9 mouse cellular contexts compared by ENCODE assay signal in genomic region chr1:176212922-176213644, GRCm38 (mm10).
A peak's percentile ranks its signal among the peaks of the same experiment; 100 is the strongest.
DNase-seq lines count a peak whose midpoint lies in the region; ATAC-seq and TF ChIP-seq lines count a peak whose summit lies in the region.
"Had no signal": no experiment of that assay in that cellular context is flagged by ENCODE, and none has a peak within 500 bp of the region (broad histone marks: within the 10 kb centered on the region; RNA-seq: fewer than 3 reads in every experiment).

No protein-coding gene starts in this region.

- peaks cover 11% of the 10 kb centered on the region for H3K4me1 ChIP-seq in heart, embryonic 13.5 days
- peaks cover 9% of the 10 kb centered on the region; the same call in 1 of the 2 replicates for H3K4me1 ChIP-seq in neural tube, embryonic 12.5 days
- peaks cover 5% of the 10 kb centered on the region; the same call in 1 of the 2 replicates for H3K4me1 ChIP-seq in limb, embryonic 14.5 days (ENCODE audit: control insufficient read depth, insufficient read depth, low read length)
- H3K4me1 ChIP-seq in stomach, postnatal 0 days (replicated peaks; ENCODE audit: control insufficient read depth, insufficient read depth) = no peaks in the 10 kb centered on the region
- no peaks in the 10 kb centered on the region for H3K4me1 ChIP-seq in liver, embryonic 11.5 days (replicated peaks; ENCODE audit: control insufficient read depth, insufficient read depth, low read length)

- no peak overlapping the region for H3K27ac ChIP-seq in heart, embryonic 13.5 days (replicated peaks)
- no peak overlapping the region for H3K27ac ChIP-seq in neural tube, embryonic 12.5 days
- H3K27ac ChIP-seq in limb, embryonic 14.5 days (replicated peaks; ENCODE audit: low read depth, low read length) = no peak overlapping the region
- H3K27ac ChIP-seq in stomach, postnatal 0 days (replicated peaks) = no peak overlapping the region
- H3K27ac ChIP-seq in liver, embryonic 11.5 days (ENCODE audit: low read depth, low read length) = no peak overlapping the region

- ATAC-seq in heart, embryonic 13.5 days (ENCODE audit: extremely low read depth, insufficient number of reproducible peaks, low FRiP score, low TSS enrichment) = no peak
- 0 out of 2 replicates have a peak, but pooled peaks have one; percentile 29 for ATAC-seq in neural tube, embryonic 12.5 days (ENCODE audit: low FRiP score, low read depth)
- ATAC-seq in limb, embryonic 14.5 days (ENCODE audit: low FRiP score, low read depth) = no peak
- ATAC-seq in stomach, postnatal 0 days (ENCODE audit: low FRiP score, low TSS enrichment) = no peak
- ATAC-seq in liver, embryonic 11.5 days (replicated peaks; ENCODE audit: low FRiP score) = no peak

- no peak for TF ChIP-seq CTCF in stomach, postnatal 0 days (IDR thresholded peaks at IDR 0.05; ENCODE audit: low read depth)

- peak overlapping the region; percentile 62 for H3K4me2 ChIP-seq in heart, embryonic 13.5 days
- peak overlapping the region; percentile 42 for H3K4me2 ChIP-seq in neural tube, embryonic 12.5 days (replicated peaks)
- H3K4me2 ChIP-seq in limb, embryonic 14.5 days (replicated peaks; ENCODE audit: low read depth, low read length, severe bottlenecking) = peak overlapping the region; percentile 35
- H3K4me2 ChIP-seq in stomach, postnatal 0 days (replicated peaks; ENCODE audit: low read depth) = peak overlapping the region; percentile 35; the same call in 1 of the 2 replicates
- H3K4me2 ChIP-seq in liver, embryonic 11.5 days = no peak overlapping the region

- intact Hi-C loops in heart, postnatal 25 days (cut with DNase I) = no loop called here

- peak overlapping the region; percentile 28 for H3K9ac ChIP-seq in heart, embryonic 13.5 days
- H3K9ac ChIP-seq in neural tube, embryonic 12.5 days = no peak overlapping the region
- H3K9ac ChIP-seq in limb, embryonic 14.5 days (ENCODE audit: low read depth, low read length, severe bottlenecking) = peak overlapping the region; percentile 38; the same call in 1 of the 2 replicates
- 0 out of 2 replicates have a peak overlapping the region, but pooled peaks have one; percentile 8 for H3K9ac ChIP-seq in stomach, postnatal 0 days (ENCODE audit: low read length)
- no peak overlapping the region for H3K9ac ChIP-seq in liver, embryonic 11.5 days (ENCODE audit: low read depth, low read length)

- H3K9me3 ChIP-seq in heart, embryonic 13.5 days = no peaks in the 10 kb centered on the region
- H3K9me3 ChIP-seq in neural tube, embryonic 12.5 days = no peaks in the 10 kb centered on the region
- H3K9me3 ChIP-seq in limb, embryonic 14.5 days (ENCODE audit: control insufficient read depth, low read length) = no peaks in the 10 kb centered on the region
- H3K9me3 ChIP-seq in stomach, postnatal 0 days (ENCODE audit: control insufficient read depth, low read length) = no peaks in the 10 kb centered on the region
- no peaks in the 10 kb centered on the region for H3K9me3 ChIP-seq in liver, embryonic 11.5 days (ENCODE audit: control insufficient read depth, low read length)

- 51% methylated on average over 9 of the region's 9 CpGs for WGBS in heart, embryonic 13.5 days
- 62% methylated on average over 9 of the region's 9 CpGs for WGBS in neural tube, embryonic 12.5 days
- 70% methylated on average over 9 of the region's 9 CpGs for WGBS in limb, embryonic 14.5 days
- WGBS in stomach, postnatal 0 days = 62% methylated on average over 9 of the region's 9 CpGs
- 71% methylated on average over 9 of the region's 9 CpGs for WGBS in liver, embryonic 11.5 days

- TF ChIP-seq POLR2A in limb, embryonic 14.5 days (IDR thresholded peaks at IDR 0.05; ENCODE audit: borderline replicate concordance, extremely low read depth, insufficient read depth, insufficient read length) = no peak

- peak overlapping the region; percentile 23 for H3K4me3 ChIP-seq in heart, embryonic 13.5 days
- no peak overlapping the region for H3K4me3 ChIP-seq in neural tube, embryonic 12.5 days
- H3K4me3 ChIP-seq in limb, embryonic 14.5 days (replicated peaks; ENCODE audit: low read length) = 0 out of 2 replicates have a peak overlapping the region, but pooled peaks have one; percentile 11
- peak overlapping the region; percentile 19; the same call in 1 of the 2 replicates for H3K4me3 ChIP-seq in stomach, postnatal 0 days (ENCODE audit: low read depth, low read length)
- H3K4me3 ChIP-seq in liver, embryonic 11.5 days (ENCODE audit: low read depth, low read length) = no peak overlapping the region

- no peaks in the 10 kb centered on the region for H3K36me3 ChIP-seq in heart, embryonic 13.5 days
- H3K36me3 ChIP-seq in neural tube, embryonic 12.5 days = no peaks in the 10 kb centered on the region
- H3K36me3 ChIP-seq in limb, embryonic 14.5 days (ENCODE audit: control insufficient read depth, insufficient read depth, low read length) = no peaks in the 10 kb centered on the region
- no peaks in the 10 kb centered on the region for H3K36me3 ChIP-seq in stomach, postnatal 0 days (ENCODE audit: control insufficient read depth, insufficient read depth, low read length)
- no peaks in the 10 kb centered on the region for H3K36me3 ChIP-seq in liver, embryonic 11.5 days (ENCODE audit: control insufficient read depth, insufficient read depth, low read length)

- DNase-seq in heart, postnatal 25 days (ENCODE audit: low spot score) = no peak
- no peak for DNase-seq in neural tube, embryonic 10.5 days (ENCODE audit: extremely low spot score, low spot score)
- DNase-seq in limb, embryonic 14.5 days (ENCODE audit: low spot score) = no peak
- DNase-seq in stomach, postnatal 0 days (ENCODE audit: low spot score) = no peak
- DNase-seq in liver, embryonic 11.5 days (ENCODE audit: low spot score) = no peak
- no peak for DNase-seq in urinary bladder, postnatal 36 days (ENCODE audit: low spot score in 2 of 2)
- DNase-seq: thymus, postnatal 4 days had no signal

- peaks cover 7% of the 10 kb centered on the region; the same call in 1 of the 2 replicates for H3K27me3 ChIP-seq in heart, embryonic 13.5 days (replicated peaks)
- H3K27me3 ChIP-seq in neural tube, embryonic 12.5 days (replicated peaks) = no peaks in the 10 kb centered on the region
- no peaks in the 10 kb centered on the region for H3K27me3 ChIP-seq in limb, embryonic 14.5 days (ENCODE audit: control insufficient read depth, insufficient read depth, low read length)
- no peaks in the 10 kb centered on the region for H3K27me3 ChIP-seq in stomach, postnatal 0 days (ENCODE audit: control insufficient read depth, insufficient read depth, low read length)
- H3K27me3 ChIP-seq in liver, embryonic 11.5 days (replicated peaks; ENCODE audit: control insufficient read depth, insufficient read depth, low read length) = no peaks in the 10 kb centered on the region

- no peak for TF ChIP-seq EP300 in stomach, postnatal 0 days (optimal IDR thresholded peaks at IDR 0.05)

Comparison
In these comparisons a context has a peak if more than half of its experiments do, and no peak if none do; other contexts are left out.
1. H3K4me3 ChIP-seq: peak in heart, embryonic 13.5 days (single experiment), limb, embryonic 14.5 days (single experiment) and stomach, postnatal 0 days (single experiment); none in neural tube, embryonic 12.5 days (single experiment) and liver, embryonic 11.5 days (single experiment).
2. H3K9ac ChIP-seq: peak in heart, embryonic 13.5 days (single experiment), limb, embryonic 14.5 days (single experiment) and stomach, postnatal 0 days (single experiment); none in neural tube, embryonic 12.5 days (single experiment) and liver, embryonic 11.5 days (single experiment).